Mouse (Mus musculus) frontal cortex, postnatal 25 days (tissue): ENCODE data around the gene Lax1.

Experiments
- DNase-seq, 2 experiments: peaks; one replicate each; pipeline ENCODE4 v3.0.0; 2022; ENCODE audit warnings: low spot score in 2 of 2

The Lax1 gene

GRCm38 (mm10) chr1:133638517-133638916 is 51.4 kb downstream of the Lax1 start:
- DNase-seq = no peak

GRCm38 (mm10) chr1:133632168-133632567 is 57.7 kb downstream of the Lax1 start:
- no peak for DNase-seq
